Comparison of ENCODE assay signal across 8 mouse cellular contexts in the genomic region with DNA sequence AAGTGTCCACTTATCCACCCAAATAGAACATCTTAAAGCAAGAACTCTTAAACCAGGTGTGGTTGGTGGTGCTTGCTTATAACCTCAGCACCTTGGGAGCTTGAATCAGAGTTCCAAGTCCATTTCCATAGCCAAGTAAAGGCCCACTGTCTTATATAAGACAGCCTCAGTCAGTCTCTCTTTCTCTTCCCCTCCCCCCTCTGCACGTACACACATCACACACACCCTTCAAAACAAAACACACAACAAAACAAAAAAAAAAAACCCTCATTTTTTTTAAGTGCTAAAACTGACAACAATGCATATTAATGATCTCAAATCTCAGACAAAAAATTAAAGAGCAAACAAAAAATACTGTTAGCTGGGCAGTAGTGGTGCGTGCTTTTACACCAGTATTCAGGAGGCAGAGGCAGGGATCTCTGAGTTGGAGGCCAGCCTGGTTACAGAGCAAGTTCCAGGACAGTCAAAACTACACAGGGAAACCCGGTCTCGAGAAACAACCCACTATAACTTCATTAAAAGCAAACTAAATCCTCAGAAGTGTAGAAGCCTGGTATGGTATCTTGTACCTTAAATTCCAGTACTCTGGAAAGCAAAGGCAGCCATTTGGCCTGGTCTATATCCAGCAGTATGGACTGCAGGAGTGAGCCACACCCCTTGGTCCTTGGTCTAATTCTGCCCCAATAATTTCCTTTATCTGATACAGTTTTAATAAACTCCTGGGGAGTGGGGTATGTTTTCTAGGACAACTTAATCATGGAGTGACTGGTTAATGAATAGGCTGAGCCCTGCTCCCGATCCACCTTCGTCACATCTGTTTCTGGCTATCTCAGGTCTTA. TPM values are rescaled to one million over a fixed set of nuclear protein-coding genes. Genes with fewer than 3 reads are reported as not detected.
DNase-seq lines count a peak whose midpoint lies in the region; ATAC-seq and TF ChIP-seq lines count a peak whose summit lies in the region.

No protein-coding gene starts in this region.

- DNase-seq in lung, embryonic 14.5 days: peak; percentile 53
- no peak for DNase-seq in lung, postnatal 36 days
- DNase-seq in brain, embryonic 14.5 days (ENCODE audit: low read depth): peak; percentile 31
- DNase-seq in liver, embryonic 13.5 days: peak; percentile 11
- no peak for DNase-seq in ovary, postnatal 14 days (ENCODE audit: low spot score)
- DNase-seq in layer of hippocampus, adult 9-10 months (ENCODE audit: low spot score): no peak
- no peak for DNase-seq in gastrocnemius, adult 8-10 months (ENCODE audit: low spot score in 2 of 2)

- H3K9me3 ChIP-seq in lung, embryonic 14.5 days (ENCODE audit: low read depth, low read length): no peaks in the 10 kb centered on the region
- H3K9me3 ChIP-seq in heart, embryonic 15.5 days (replicated peaks): no peaks in the 10 kb centered on the region
- H3K9me3 ChIP-seq in liver, embryonic 13.5 days (replicated peaks): no peaks in the 10 kb centered on the region

- peak overlapping the region; percentile 95 for H3K27ac ChIP-seq in lung, embryonic 14.5 days (ENCODE audit: low read depth)
- H3K27ac ChIP-seq in heart, embryonic 15.5 days: peak overlapping the region; percentile 92
- H3K27ac ChIP-seq in liver, embryonic 13.5 days: peak overlapping the region; percentile 92

- H3K36me3 ChIP-seq in lung, embryonic 14.5 days (ENCODE audit: insufficient read depth): no peaks in the 10 kb centered on the region
- no peaks in the 10 kb centered on the region for H3K36me3 ChIP-seq in heart, embryonic 15.5 days
- no peaks in the 10 kb centered on the region for H3K36me3 ChIP-seq in liver, embryonic 13.5 days

- TF ChIP-seq CTCF in lung, embryonic 14.5 days (IDR thresholded peaks at IDR 0.05; ENCODE audit: low read depth): no peak
- no peak for TF ChIP-seq CTCF in brain, embryonic 14.5 days (IDR thresholded peaks at IDR 0.05; ENCODE audit: borderline replicate concordance, extremely low read depth, insufficient read depth, insufficient read length)

- H3K4me1 ChIP-seq in lung, embryonic 14.5 days (ENCODE audit: insufficient read depth): peaks cover 7% of the 10 kb centered on the region; the same call in 1 of the 2 replicates
- peaks cover 31% of the 10 kb centered on the region for H3K4me1 ChIP-seq in heart, embryonic 15.5 days (replicated peaks)
- peaks cover 58% of the 10 kb centered on the region for H3K4me1 ChIP-seq in liver, embryonic 13.5 days (replicated peaks)

- H3K4me2 ChIP-seq in lung, embryonic 14.5 days: peak overlapping the region; percentile 71
- peak overlapping the region; percentile 63 for H3K4me2 ChIP-seq in heart, embryonic 15.5 days
- H3K4me2 ChIP-seq in liver, embryonic 13.5 days: peak overlapping the region; percentile 82

- no peak for TF ChIP-seq POLR2A in brain, embryonic 14.5 days (IDR thresholded peaks at IDR 0.05; ENCODE audit: borderline replicate concordance, extremely low read depth, insufficient read depth, insufficient read length, poor library complexity, severe bottlenecking)

- H3K4me3 ChIP-seq in lung, embryonic 14.5 days (ENCODE audit: low read depth, low read length): peak overlapping the region; percentile 95
- H3K4me3 ChIP-seq in heart, embryonic 15.5 days: peak overlapping the region; percentile 98
- peak overlapping the region; percentile 98 for H3K4me3 ChIP-seq in liver, embryonic 13.5 days (replicated peaks)

- no peak for ATAC-seq in lung, embryonic 14.5 days (ENCODE audit: insufficient read depth)
- no peak for ATAC-seq in heart, embryonic 15.5 days (replicated peaks; ENCODE audit: insufficient number of reproducible peaks, insufficient read depth, low FRiP score, low read depth)
- no peak for ATAC-seq in liver, embryonic 13.5 days (ENCODE audit: low read depth)

- H3K27me3 ChIP-seq in lung, embryonic 14.5 days (ENCODE audit: insufficient read depth, low read length): no peaks in the 10 kb centered on the region
- H3K27me3 ChIP-seq in heart, embryonic 15.5 days: no peaks in the 10 kb centered on the region
- H3K27me3 ChIP-seq in liver, embryonic 13.5 days: no peaks in the 10 kb centered on the region

- WGBS in lung, embryonic 14.5 days: 20% methylated on average over 6 of the region's 6 CpGs
- 32% methylated on average over 6 of the region's 6 CpGs for WGBS in heart, embryonic 15.5 days
- WGBS in liver, embryonic 13.5 days (ENCODE audit: insufficient replicate concordance): 20% methylated on average over 6 of the region's 6 CpGs

- H3K9ac ChIP-seq in lung, embryonic 14.5 days: peak overlapping the region; percentile 64
- H3K9ac ChIP-seq in heart, embryonic 15.5 days: peak overlapping the region; percentile 56
- H3K9ac ChIP-seq in liver, embryonic 13.5 days: peak overlapping the region; percentile 69

RNA-seq across cellular contexts. Expression of a gene that starts 1.3 kb away (rescaled TPM):
- polyA plus RNA-seq in lung, embryonic 14.5 days (2014; fragmentation: Nextera tagmentation; extraction: Ambion mirVana): 47.6 and 53.0 TPM in 2 replicates
- polyA plus RNA-seq in brain, embryonic 14.5 days (2012; rRNA removed): 25.0 and 26.2 TPM in 2 replicates
- 43.9 and 45.3 TPM in 2 replicates for polyA plus RNA-seq in heart, embryonic 15.5 days (2015; fragmentation: Nextera tagmentation; extraction: Ambion mirVana)
- 27.3 and 37.3 TPM in 2 replicates for polyA plus RNA-seq in liver, embryonic 13.5 days (2015; fragmentation: Nextera tagmentation; extraction: Ambion mirVana)
- 10 to 100 TPM; 15.8 to 25.1 (median 19.2) TPM for total RNA-seq in gastrocnemius, adult 8-10 months (2022)

RNA-seq across cellular contexts. Expression of a gene that starts 49.8 kb away (rescaled TPM):
- 68.2 and 69.7 TPM in 2 replicates for polyA plus RNA-seq in lung, embryonic 14.5 days (2014; fragmentation: Nextera tagmentation; extraction: Ambion mirVana)
- 15.4 and 16.5 TPM in 2 replicates for polyA plus RNA-seq in brain, embryonic 14.5 days (2012; rRNA removed)
- polyA plus RNA-seq in heart, embryonic 15.5 days (2015; fragmentation: Nextera tagmentation; extraction: Ambion mirVana): 50.3 and 56.1 TPM in 2 replicates
- polyA plus RNA-seq in liver, embryonic 13.5 days (2015; fragmentation: Nextera tagmentation; extraction: Ambion mirVana): 21.5 and 25.8 TPM in 2 replicates
- total RNA-seq in gastrocnemius, adult 8-10 months (2022): 10 to 100 TPM; 34.3 to 48.3 (median 40.6) TPM

Comparison
In these comparisons a context has a peak if more than half of its experiments do, and no peak if none do; other contexts are left out.
1. DNase-seq: peak in lung, embryonic 14.5 days (single experiment), brain, embryonic 14.5 days (single experiment) and liver, embryonic 13.5 days (single experiment); none in lung, postnatal 36 days (single experiment), ovary, postnatal 14 days (single experiment), layer of hippocampus, adult 9-10 months (single experiment) and gastrocnemius, adult 8-10 months (0 of 2).
2. Peak in every context shown above with its lines, with median percentiles within 50 percentile points of each other: H3K27ac ChIP-seq, H3K4me2 ChIP-seq, H3K4me3 ChIP-seq and H3K9ac ChIP-seq.